Mouse (Mus musculus) heart, embryonic 12.5 days (tissue): ENCODE data around the gene Chat. TPM values are rescaled to one million over a fixed set of nuclear protein-coding genes. Genes with fewer than 3 reads are reported as not detected.

Experiments used
- ATAC-seq: fragments of 200-750 bp; cut with Nextera tagmentation; 2 replicates; pipeline ENCODE4 v1.8.0; 2017; ENCODE audit warnings: moderate TSS enrichment, moderate library complexity; ENCODE audit not compliant: insufficient number of reproducible peaks, low FRiP score
- H3K27ac ChIP-seq: fragments of 300-500 bp; sonication (generic); 2 replicates; pipeline ENCODE4 v1.5.1; 2016; ENCODE audit warnings: mild to moderate bottlenecking, moderate library complexity; ENCODE audit not compliant: poor library complexity, severe bottlenecking
- H3K27me3 ChIP-seq: fragments of 300-500 bp; sonication (generic); replicated peaks from 2 replicates; pipeline ENCODE4 v1.6.1; 2016; ENCODE audit warnings: mild to moderate bottlenecking, moderate library complexity
- H3K36me3 ChIP-seq: fragments of 300-500 bp; sonication (generic); 2 replicates; pipeline ENCODE4 v1.6.1; 2016; ENCODE audit warnings: mild to moderate bottlenecking, moderate library complexity
- H3K4me1 ChIP-seq: fragments of 300-500 bp; sonication (generic); replicated peaks from 2 replicates; pipeline ENCODE4 v1.6.1; 2016; ENCODE audit warnings: mild to moderate bottlenecking
- H3K4me2 ChIP-seq: fragments of 300-500 bp; sonication (generic); 2 replicates; pipeline ENCODE4 v1.6.1; 2016; ENCODE audit warnings: mild to moderate bottlenecking, moderate library complexity
- H3K4me3 ChIP-seq: fragments of 300-500 bp; sonication (generic); 2 replicates; pipeline ENCODE4 v1.5.1; 2016; ENCODE audit warnings: mild to moderate bottlenecking
- H3K9ac ChIP-seq: fragments of 300-500 bp; sonication (generic); 2 replicates; pipeline ENCODE4 v1.6.1; 2016; ENCODE audit warnings: mild to moderate bottlenecking, moderate library complexity
- H3K9me3 ChIP-seq: fragments of 300-500 bp; sonication (generic); replicated peaks from 2 replicates; pipeline ENCODE4 v1.6.1; 2016; ENCODE audit warnings: mild to moderate bottlenecking, moderate library complexity
- WGBS: fragments of 180-500 bp; shearing (Covaris S2); methylation state at CpG from one replicate; pipeline ENCODE4 v1.1.7; 2016; 5-methylcytosine and 5-hydroxymethylcytosine counted together
- polyA plus RNA-seq: library from polyadenylated mRNA; unstranded; fragments of >200 nt; fragmentation: Nextera tagmentation; extraction: Ambion mirVana; gene quantifications from 2 replicates; pipeline ENCODE4 v1.2.1, GENCODE M21; 2016

Gene Chat
- polyA plus RNA-seq, 1 experiment from 2014 or later = not detected

DNA sequence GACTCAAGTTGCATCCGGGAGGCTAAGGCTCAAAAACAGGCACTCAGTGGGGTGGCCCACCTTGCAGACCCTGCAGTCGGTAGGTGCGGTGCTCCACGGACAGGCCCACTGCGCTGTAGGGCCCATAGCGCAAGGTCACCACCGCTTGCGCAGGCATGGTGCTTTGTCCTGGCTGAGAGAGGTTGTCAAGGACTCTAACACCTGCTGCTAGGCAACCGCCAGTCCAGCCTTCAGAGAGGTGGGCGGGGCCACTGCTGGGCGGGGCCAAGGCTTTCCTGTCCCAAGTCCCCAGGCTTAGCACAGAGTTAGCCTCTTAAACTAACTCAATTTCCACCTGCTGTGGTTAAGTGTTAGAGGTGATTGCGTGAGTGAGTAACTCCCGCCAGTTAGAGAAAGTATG is 77.6 kb downstream of the Chat start, which contains the start of gene 1700024G13Rik:
TSS of gene 1700024G13Rik (minus strand) at position 196 of the 400 bp plus-strand sequence.
- H3K4me2 ChIP-seq = no peak within 1 kb of the TSS
- peak; percentile 77; the same call in 1 of the 2 replicates for ATAC-seq
- no peaks in the 10 kb centered on the region for H3K36me3 ChIP-seq
- WGBS = 4% methylated on average over 13 of the region's 13 CpGs
- no peak within 1 kb of the TSS for H3K27ac ChIP-seq
- no peaks in the 10 kb centered on the region for H3K9me3 ChIP-seq
- H3K27me3 ChIP-seq = peaks cover 31% of the 10 kb centered on the region
- no peak within 1 kb of the TSS for H3K9ac ChIP-seq
- no peak within 1 kb of the TSS for H3K4me3 ChIP-seq
- H3K4me1 ChIP-seq = no peaks in the 10 kb centered on the region

DNA sequence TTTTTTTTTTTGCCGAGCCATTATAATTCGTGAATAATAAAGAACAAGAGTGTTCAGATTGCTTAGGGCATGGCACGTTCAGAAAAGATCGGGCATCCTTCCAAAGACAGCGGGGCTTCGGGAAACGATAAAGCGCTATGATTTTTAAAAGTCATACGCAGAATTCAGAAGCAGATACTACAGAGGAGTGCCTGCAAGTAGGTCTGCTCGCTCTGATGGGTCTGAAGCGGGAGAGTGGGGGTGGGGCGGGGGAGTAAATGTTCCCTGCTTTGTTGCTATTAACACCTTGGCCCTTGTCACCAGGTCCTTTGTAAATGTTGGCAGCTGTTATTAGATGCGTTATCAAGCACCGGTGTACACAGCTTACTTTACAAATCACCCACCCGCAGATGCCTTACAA is 84.2 kb downstream of the Chat start:
- H3K4me1 ChIP-seq = peaks cover 21% of the 10 kb centered on the region
- H3K4me3 ChIP-seq = no peak overlapping the region
- ATAC-seq = no peak
- peak overlapping the region; percentile 26 for H3K4me2 ChIP-seq
- no peaks in the 10 kb centered on the region for H3K36me3 ChIP-seq
- H3K9ac ChIP-seq = no peak overlapping the region
- WGBS = 30% methylated on average over 15 of the region's 15 CpGs
- no peaks in the 10 kb centered on the region for H3K9me3 ChIP-seq
- H3K27me3 ChIP-seq = peaks cover 63% of the 10 kb centered on the region
- H3K27ac ChIP-seq = no peak overlapping the region

DNA sequence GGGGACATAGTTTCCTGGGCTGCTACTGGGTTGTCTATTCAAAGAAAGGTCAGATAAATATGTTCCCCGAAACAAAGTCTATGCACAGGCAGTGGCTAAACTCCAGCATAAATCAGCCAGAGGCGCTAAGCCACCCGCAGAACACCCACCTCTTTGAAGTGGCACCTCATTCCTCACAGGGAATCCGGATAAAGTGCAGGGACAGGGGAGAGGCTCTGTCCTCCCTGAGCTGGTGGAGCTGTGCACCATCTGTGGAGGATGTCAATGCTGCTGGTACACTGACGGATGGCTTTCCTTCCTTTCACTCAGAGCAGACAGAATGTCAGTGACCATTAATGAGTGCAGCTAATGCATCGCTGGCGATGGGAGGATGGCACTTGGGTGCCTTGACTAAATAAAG is 84.7 kb downstream of the Chat start:
- Histone ChIP-seq H3K36me3 (no peaks in the 10 kb centered on the region), H3K9me3 (no peaks in the 10 kb centered on the region), H3K9ac (no peak overlapping the region), H3K4me2 (peak overlapping the region; percentile 26), H3K27me3 (peaks cover 60% of the 10 kb centered on the region), H3K27ac (no peak overlapping the region), H3K4me1 (peaks cover 21% of the 10 kb centered on the region), H3K4me3 (no peak overlapping the region)
- no peak for ATAC-seq
- WGBS = 21% methylated on average over 7 of the region's 7 CpGs

DNA sequence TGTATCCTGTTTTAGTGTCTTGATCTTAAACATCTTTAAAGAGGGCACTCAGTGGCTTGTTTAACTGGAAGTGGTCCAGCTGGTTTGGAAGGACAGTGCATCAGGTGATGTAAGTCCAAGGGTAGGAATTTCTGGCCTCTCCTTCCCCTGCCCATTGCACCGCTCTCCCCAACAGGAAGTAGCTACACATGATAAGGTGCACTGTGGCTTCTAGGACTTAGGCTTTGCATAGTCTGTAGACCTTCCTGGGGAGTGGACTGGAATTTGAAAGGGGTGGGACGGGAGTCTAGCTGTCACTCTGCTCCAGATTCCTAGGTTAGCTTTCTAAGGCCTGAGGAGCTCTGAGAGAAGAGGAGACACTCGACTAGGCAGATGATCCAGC is 85.7 kb downstream of the Chat start:
- H3K9me3 ChIP-seq = no peaks in the 10 kb centered on the region
- no peak overlapping the region for H3K4me3 ChIP-seq
- H3K36me3 ChIP-seq = no peaks in the 10 kb centered on the region
- WGBS = 23% methylated on average over 3 of the region's 3 CpGs
- H3K4me1 ChIP-seq = peaks cover 21% of the 10 kb centered on the region
- peaks cover 50% of the 10 kb centered on the region for H3K27me3 ChIP-seq
- H3K4me2 ChIP-seq = no peak overlapping the region
- no peak overlapping the region for H3K27ac ChIP-seq
- H3K9ac ChIP-seq = no peak overlapping the region
- no peak for ATAC-seq

DNA sequence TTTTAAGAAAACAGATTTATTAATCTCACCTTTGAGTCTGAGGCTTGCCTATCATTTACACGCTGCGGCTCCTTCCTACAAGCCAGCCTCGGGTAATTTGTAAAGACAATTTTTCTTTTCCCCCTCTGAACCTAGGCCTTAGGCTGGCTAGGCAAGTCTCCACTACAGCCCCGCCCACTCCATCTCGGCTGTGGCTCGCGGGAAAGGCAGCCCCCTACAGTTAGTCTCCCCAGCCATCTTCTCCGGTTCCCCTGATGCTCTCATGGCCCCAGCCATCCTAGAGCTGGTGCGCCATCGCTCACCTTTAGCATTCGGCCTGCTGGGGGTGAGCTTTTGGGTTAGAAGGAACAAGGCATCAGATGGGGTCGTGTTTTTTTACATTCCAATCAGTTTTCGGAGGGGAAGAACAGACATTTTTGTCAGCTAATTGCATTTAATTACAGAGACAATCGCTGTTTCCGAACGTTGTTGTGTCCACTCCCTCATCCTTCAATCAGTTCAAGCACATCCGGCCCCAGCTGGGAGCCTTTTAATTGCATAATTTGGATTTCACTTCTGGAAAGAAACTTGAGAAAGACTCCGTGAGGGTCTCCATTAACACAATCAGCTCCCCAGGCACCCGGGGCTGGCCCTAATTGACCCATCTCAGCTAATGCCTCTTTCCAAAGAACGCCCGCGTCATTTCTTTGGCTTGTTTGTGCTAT is 86.2 kb downstream of the Chat start:
- Histone ChIP-seq H3K9ac (no peak overlapping the region), H3K9me3 (no peaks in the 10 kb centered on the region), H3K27me3 (peaks cover 47% of the 10 kb centered on the region), H3K4me3 (no peak overlapping the region), H3K36me3 (no peaks in the 10 kb centered on the region), H3K4me1 (peaks cover 21% of the 10 kb centered on the region), H3K27ac (no peak overlapping the region), H3K4me2 (0 out of 2 replicates have a peak overlapping the region, but pooled peaks have one; percentile 20)
- 20% methylated on average over 22 of the region's 22 CpGs for WGBS
- ATAC-seq = no peak

DNA sequence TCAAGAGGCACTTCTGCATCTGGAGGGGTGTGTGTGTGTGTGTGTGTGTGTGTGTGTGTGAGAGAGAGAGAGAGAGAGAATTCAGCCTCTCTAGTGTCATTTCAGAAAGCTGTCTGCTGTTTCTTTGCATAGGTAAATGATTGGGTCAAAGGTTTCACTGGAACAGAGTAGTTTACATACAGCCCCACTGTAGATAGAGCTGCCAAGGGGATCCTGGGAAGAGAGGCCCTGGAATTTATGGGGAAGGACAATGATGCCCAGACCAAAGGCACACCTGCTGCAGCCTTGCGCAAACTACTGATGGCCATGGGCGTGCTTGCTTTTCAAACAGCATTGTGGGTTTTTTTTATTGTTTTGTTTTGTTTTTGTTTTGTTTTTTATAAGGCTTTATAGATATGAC is 93.3 kb downstream of the Chat start:
- Histone ChIP-seq H3K9ac (no peak overlapping the region), H3K4me3 (no peak overlapping the region), H3K36me3 (no peaks in the 10 kb centered on the region), H3K4me2 (no peak overlapping the region), H3K4me1 (no peaks in the 10 kb centered on the region), H3K27me3 (no peaks in the 10 kb centered on the region), H3K9me3 (no peaks in the 10 kb centered on the region), H3K27ac (no peak overlapping the region)
- no peak for ATAC-seq
- WGBS = 86% methylated on average over 2 of the region's 2 CpGs

DNA sequence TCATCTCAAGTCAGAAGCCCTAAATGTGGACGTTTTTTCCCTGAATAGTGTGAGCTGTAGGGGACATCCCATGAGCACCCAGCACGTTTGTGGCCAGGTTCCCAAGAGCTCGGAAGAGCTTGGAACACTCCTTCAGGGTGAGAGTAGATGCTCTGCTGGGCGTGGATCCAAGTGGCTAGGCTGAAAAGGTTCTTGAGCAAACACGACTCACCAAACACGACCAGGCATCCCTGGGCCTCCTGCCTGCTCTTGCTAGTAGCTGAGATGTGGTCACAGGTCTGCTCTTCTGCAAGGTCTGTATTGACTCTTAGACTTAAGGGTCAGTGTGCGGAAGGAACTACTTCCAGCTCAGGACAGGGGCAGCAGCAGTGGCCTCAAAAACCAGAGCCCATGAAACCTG is 96.0 kb downstream of the Chat start:
- Histone ChIP-seq H3K4me2 (no peak overlapping the region), H3K27me3 (no peaks in the 10 kb centered on the region), H3K4me3 (no peak overlapping the region), H3K27ac (no peak overlapping the region), H3K9ac (no peak overlapping the region), H3K4me1 (no peaks in the 10 kb centered on the region), H3K36me3 (no peaks in the 10 kb centered on the region), H3K9me3 (no peaks in the 10 kb centered on the region)
- WGBS = 62% methylated on average over 7 of the region's 7 CpGs
- ATAC-seq = no peak

DNA sequence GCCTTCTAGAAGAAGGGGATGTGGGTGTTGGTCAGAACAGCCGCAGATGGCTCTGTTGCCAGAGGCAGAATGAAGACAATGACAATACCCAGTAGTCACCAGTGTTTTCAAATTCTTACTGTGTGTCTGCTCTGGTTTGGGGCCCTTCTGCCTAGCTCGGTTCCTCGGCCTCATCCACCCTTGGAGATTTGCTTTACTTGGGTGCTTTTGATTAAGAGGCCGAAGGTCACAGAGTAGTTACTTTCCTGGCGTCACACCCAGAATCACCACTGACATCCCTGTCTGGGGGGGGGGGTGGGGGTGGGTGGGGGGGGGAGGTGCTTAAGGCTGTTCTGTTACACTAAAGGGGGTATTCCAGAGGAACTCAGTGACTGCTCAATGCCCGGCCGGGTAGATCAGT is 101.4 kb downstream of the Chat start:
- no peak overlapping the region for H3K4me2 ChIP-seq
- peaks cover 5% of the 10 kb centered on the region; the same call in 1 of the 2 replicates for H3K9me3 ChIP-seq
- H3K9ac ChIP-seq = no peak overlapping the region
- 51% methylated on average over 7 of the region's 7 CpGs for WGBS
- H3K27me3 ChIP-seq = no peaks in the 10 kb centered on the region
- no peaks in the 10 kb centered on the region for H3K36me3 ChIP-seq
- H3K27ac ChIP-seq = no peak overlapping the region
- ATAC-seq = no peak
- H3K4me3 ChIP-seq = no peak overlapping the region
- no peaks in the 10 kb centered on the region for H3K4me1 ChIP-seq

Other genes with a start within 250 kb of the Chat start
- gene Ogdhl, start 144.0 kb downstream of the Chat start, polyA plus RNA-seq = 19.2 and 19.4 TPM in 2 replicates
- gene 1700024G13Rik, start 77.6 kb downstream of the Chat start, polyA plus RNA-seq = not detected in 2 replicates
- 0.15 TPM in 2 replicates for gene Slc18a3, start 1.1 kb downstream of the Chat start, polyA plus RNA-seq
- 15.1 and 19.6 TPM in 2 replicates for gene Ercc6, start 47.5 kb upstream of the Chat start, polyA plus RNA-seq
- 0.14 TPM in 1 of 2 replicates, not detected in the other for gene Prrxl1, start 133.4 kb upstream of the Chat start, polyA plus RNA-seq
- gene 3425401B19Rik, start 219.3 kb upstream of the Chat start, polyA plus RNA-seq = 15.9 and 16.3 TPM in 2 replicates